Mouse (Mus musculus): Measurements from ENCODE around the gene Spata31d1a. TPM values are rescaled to one million over a fixed set of nuclear protein-coding genes. Genes with fewer than 3 reads are reported as not detected.

The Spata31d1a gene
- total RNA-seq, 2 experiments from 2014 or later: not detected

GRCm38 (mm10) chr13:59673597-59673996 is 36.5 kb downstream of the Spata31d1a start:
- DNase-seq: no peak
- intact Hi-C loops (cut with DNase I; ENCODE audit: low total_unique reads): no loop called here

- intact Hi-C loops (cut with DNase I; ENCODE audit: low total_unique reads): no loop called here
- no peak for DNase-seq
Observed at GRCm38 (mm10) chr13:59672248-59672647, 37.9 kb downstream of the Spata31d1a start.

GRCm38 (mm10) chr13:59671521-59671920 is 38.6 kb downstream of the Spata31d1a start:
- DNase-seq: no peak
- intact Hi-C loops (cut with DNase I; ENCODE audit: low total_unique reads): no loop called here

GRCm38 (mm10) chr13:59669946-59670345 is 40.2 kb downstream of the Spata31d1a start:
- intact Hi-C loops (cut with DNase I; ENCODE audit: low total_unique reads): no loop called here
- no peak for DNase-seq

- intact Hi-C loops (cut with DNase I; ENCODE audit: low total_unique reads): no loop called here
- no peak for DNase-seq
Observed at GRCm38 (mm10) chr13:59668501-59669093, 41.5 kb downstream of the Spata31d1a start.

- intact Hi-C loops (cut with DNase I; ENCODE audit: low total_unique reads): no loop called here
- no peak for DNase-seq
Observed at GRCm38 (mm10) chr13:59667763-59668162, 42.4 kb downstream of the Spata31d1a start.

GRCm38 (mm10) chr13:59663939-59664712 is 46.0 kb downstream of the Spata31d1a start:
- DNase-seq: no peak
- intact Hi-C loops (cut with DNase I; ENCODE audit: low total_unique reads): no loop called here

GRCm38 (mm10) chr13:59661966-59662365 is 48.2 kb downstream of the Spata31d1a start:
- intact Hi-C loops (cut with DNase I; ENCODE audit: low total_unique reads): no loop called here
- no peak for DNase-seq

- intact Hi-C loops (cut with DNase I; ENCODE audit: low total_unique reads): no loop called here
- no peak for DNase-seq
Observed at GRCm38 (mm10) chr13:59661387-59661786, 48.7 kb downstream of the Spata31d1a start.

- no peak for DNase-seq
- intact Hi-C loops (cut with DNase I; ENCODE audit: low total_unique reads): no loop called here
Observed at GRCm38 (mm10) chr13:59660371-59660770, 49.8 kb downstream of the Spata31d1a start.

GRCm38 (mm10) chr13:59657781-59658180 is 52.3 kb downstream of the Spata31d1a start:
- intact Hi-C loops (cut with DNase I; ENCODE audit: low total_unique reads): no loop called here
- DNase-seq: no peak

GRCm38 (mm10) chr13:59656975-59657388 is 53.1 kb downstream of the Spata31d1a start:
- intact Hi-C loops (cut with DNase I; ENCODE audit: low total_unique reads): no loop called here
- no peak for DNase-seq

GRCm38 (mm10) chr13:59656316-59656832 is 53.8 kb downstream of the Spata31d1a start:
- DNase-seq: no peak

GRCm38 (mm10) chr13:59655718-59656315 is 54.3 kb downstream of the Spata31d1a start:
- DNase-seq: no peak
- intact Hi-C loops (cut with DNase I; ENCODE audit: low total_unique reads): no loop called here

More at GRCm38 (mm10) chr13:59656316-59656832, 53.8 kb downstream of the Spata31d1a start:
- intact Hi-C loops (cut with DNase I; ENCODE audit: low total_unique reads): no loop called here

GRCm38 (mm10) chr13:59654465-59654864 is 55.7 kb downstream of the Spata31d1a start:
- intact Hi-C loops (cut with DNase I; ENCODE audit: low total_unique reads): no loop called here
- DNase-seq: no peak

- DNase-seq: no peak
- intact Hi-C loops (cut with DNase I; ENCODE audit: low total_unique reads): no loop called here
Observed at GRCm38 (mm10) chr13:59653136-59653535, 57.0 kb downstream of the Spata31d1a start.

- intact Hi-C loops (cut with DNase I; ENCODE audit: low total_unique reads): no loop called here
- DNase-seq: no peak
Observed at GRCm38 (mm10) chr13:59652651-59653050, 57.5 kb downstream of the Spata31d1a start.
